Mouse (Mus musculus) spleen, adult 12 weeks (tissue): ENCODE measurements around the gene Il1rapl2.
"Not testable (repeated sequence)": the region's sequence is repeated elsewhere in the genome, so short reads cannot be mapped to it uniquely, and the experiment has no call there.

Experiments
- DNase-seq: peaks from one replicate; pipeline ENCODE4 v3.0.0; 2022; ENCODE audit warnings: low spot score

Gene Il1rapl2

GRCm38 (mm10) chrX:138209480-138209879 is 639.1 kb downstream of the Il1rapl2 start, which contains the start of gene Tex13a:
Gene Tex13a (minus strand): TSS chrX:138209580.
- no peak for DNase-seq

GRCm38 (mm10) chrX:138234626-138235025 is 664.2 kb downstream of the Il1rapl2 start:
- DNase-seq = no peak

GRCm38 (mm10) chrX:138348736-138349135 is 778.3 kb downstream of the Il1rapl2 start:
- DNase-seq = not testable (repeated sequence)

GRCm38 (mm10) chrX:138433794-138434193 is 863.4 kb downstream of the Il1rapl2 start:
- no peak for DNase-seq

GRCm38 (mm10) chrX:138437939-138438338 is 867.5 kb downstream of the Il1rapl2 start:
- no peak for DNase-seq

- DNase-seq = no peak
Measured at GRCm38 (mm10) chrX:138449856-138450255, 879.4 kb downstream of the Il1rapl2 start.

- DNase-seq = no peak
Measured at GRCm38 (mm10) chrX:138478488-138478887, 908.1 kb downstream of the Il1rapl2 start.

- DNase-seq = no peak
Measured at GRCm38 (mm10) chrX:138500510-138500909, 930.1 kb downstream of the Il1rapl2 start.

GRCm38 (mm10) chrX:138505049-138505448 is 934.6 kb downstream of the Il1rapl2 start:
- no peak for DNase-seq

GRCm38 (mm10) chrX:138620106-138620505 is 1049.7 kb downstream of the Il1rapl2 start:
- no peak for DNase-seq

- no peak for DNase-seq
Measured at GRCm38 (mm10) chrX:138625311-138625710, 1054.9 kb downstream of the Il1rapl2 start.

GRCm38 (mm10) chrX:138722372-138722771 is 1152.0 kb downstream of the Il1rapl2 start:
- no peak for DNase-seq

- no peak for DNase-seq
Measured at GRCm38 (mm10) chrX:138800958-138801357, 1230.5 kb downstream of the Il1rapl2 start.

- no peak for DNase-seq
Measured at GRCm38 (mm10) chrX:138831876-138832275, 1261.5 kb downstream of the Il1rapl2 start.

- DNase-seq = no peak
Measured at GRCm38 (mm10) chrX:138833894-138834293, 1263.5 kb downstream of the Il1rapl2 start.

- no peak for DNase-seq
Measured at GRCm38 (mm10) chrX:138838381-138838780, 1268.0 kb downstream of the Il1rapl2 start.
